Mouse (Mus musculus): ENCODE data around the gene Ift22.

GRCm38 (mm10) chr5:136931896-136932295 lies 23.9 kb downstream of the Ift22 start:
- TF ChIP-seq CTCF (IDR thresholded peaks at IDR 0.05; ENCODE audit: low read depth) (no peak), EP300 (optimal IDR thresholded peaks at IDR 0.05) (no peak)
